Comparison of ENCODE assay signal across 23 mouse cellular contexts in the genomic region with DNA sequence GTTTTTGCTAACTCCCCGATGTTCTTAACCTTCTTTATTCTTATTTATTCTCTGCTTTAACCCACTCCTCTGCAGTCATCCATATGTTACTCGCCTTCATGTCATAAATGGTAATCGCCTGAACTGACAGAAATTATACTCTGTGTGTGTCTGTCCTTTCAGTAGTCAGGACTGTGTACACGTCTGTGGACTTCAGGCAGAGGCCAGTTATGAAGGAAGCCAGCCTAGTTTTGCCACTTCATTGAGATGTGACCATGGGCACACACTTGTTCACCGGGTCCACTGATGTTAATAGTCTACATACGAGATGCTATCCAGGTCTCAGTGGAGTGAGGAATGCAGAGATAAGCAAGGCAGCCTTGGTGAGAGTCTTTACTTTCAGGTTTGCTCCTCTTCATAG.
A peak's percentile ranks its signal among the peaks of the same experiment; 100 is the strongest.
DNase-seq lines count a peak whose midpoint lies in the region; ATAC-seq lines count a peak whose summit lies in the region.
"Had no signal": no experiment of that assay in that cellular context is flagged by ENCODE, and none has a peak within 500 bp of the region (broad histone marks: within the 10 kb centered on the region; RNA-seq: fewer than 3 reads in every experiment).

No protein-coding gene starts in this region.

- peaks cover 21% of the 10 kb centered on the region for H3K4me1 ChIP-seq in forebrain, embryonic 12.5 days
- H3K4me1 ChIP-seq in forebrain, embryonic 10.5 days = peaks cover 24% of the 10 kb centered on the region
- H3K4me1 ChIP-seq in midbrain, embryonic 10.5 days = peaks cover 22% of the 10 kb centered on the region
- peaks cover 5% of the 10 kb centered on the region; the same call in 1 of the 2 replicates for H3K4me1 ChIP-seq in midbrain, embryonic 14.5 days (ENCODE audit: control insufficient read depth, insufficient read depth, low read length)
- H3K4me1 ChIP-seq in forebrain, embryonic 14.5 days (ENCODE audit: control insufficient read depth, insufficient read depth, low read length) = peaks cover 10% of the 10 kb centered on the region; the same call in 1 of the 2 replicates
- H3K4me1 ChIP-seq in limb, embryonic 10.5 days = peaks cover 20% of the 10 kb centered on the region

- peak overlapping the region; percentile 54 for H3K27ac ChIP-seq in forebrain, embryonic 12.5 days
- no peak overlapping the region for H3K27ac ChIP-seq in forebrain, embryonic 10.5 days
- H3K27ac ChIP-seq in midbrain, embryonic 10.5 days (replicated peaks) = peak overlapping the region; percentile 69
- H3K27ac ChIP-seq in midbrain, embryonic 14.5 days (replicated peaks; ENCODE audit: low read depth, low read length) = no peak overlapping the region
- peak overlapping the region; percentile 60; the same call in 1 of the 2 replicates for H3K27ac ChIP-seq in forebrain, embryonic 14.5 days (ENCODE audit: low read depth, low read length)
- H3K27ac ChIP-seq in limb, embryonic 10.5 days = no peak overlapping the region
- H3K27ac ChIP-seq: heart, adult 2 months; hindbrain, embryonic 14.5 days; hindbrain, postnatal 0 days had no signal

- no peak for DNase-seq in forebrain, embryonic 10.5 days (ENCODE audit: extremely low spot score, low spot score)
- no peak for DNase-seq in midbrain, embryonic 10.5 days (ENCODE audit: low spot score)
- no peak for DNase-seq in midbrain, embryonic 14.5 days
- no peak for DNase-seq in forebrain, embryonic 14.5 days (ENCODE audit: low spot score)
- DNase-seq in limb, embryonic 10.5 days (ENCODE audit: low spot score) = no peak
- DNase-seq in kidney, adult 11 months = no peak
- DNase-seq: adrenal gland, postnatal 10 days; adrenal gland, postnatal 36 days; B cell, adult 2 months; cerebellum, adult 18-20 months; cerebellum, adult 9-10 months; cerebellum, postnatal 14 days; gastrocnemius, postnatal 25 days; heart, adult 2 months had no signal

- no peaks in the 10 kb centered on the region for H3K36me3 ChIP-seq in forebrain, embryonic 12.5 days (replicated peaks)
- H3K36me3 ChIP-seq in forebrain, embryonic 10.5 days (replicated peaks) = no peaks in the 10 kb centered on the region
- H3K36me3 ChIP-seq in midbrain, embryonic 10.5 days = no peaks in the 10 kb centered on the region
- no peaks in the 10 kb centered on the region for H3K36me3 ChIP-seq in midbrain, embryonic 14.5 days (ENCODE audit: control insufficient read depth, insufficient read depth, low read length)
- no peaks in the 10 kb centered on the region for H3K36me3 ChIP-seq in forebrain, embryonic 14.5 days (ENCODE audit: control insufficient read depth, insufficient read depth, low read length)
- H3K36me3 ChIP-seq in limb, embryonic 10.5 days = no peaks in the 10 kb centered on the region
- H3K36me3 ChIP-seq: G1E had no signal

- no peaks in the 10 kb centered on the region for H3K9me3 ChIP-seq in forebrain, embryonic 12.5 days
- no peaks in the 10 kb centered on the region for H3K9me3 ChIP-seq in forebrain, embryonic 10.5 days
- peaks cover 6% of the 10 kb centered on the region; the same call in 1 of the 2 replicates for H3K9me3 ChIP-seq in midbrain, embryonic 10.5 days (replicated peaks)
- H3K9me3 ChIP-seq in midbrain, embryonic 14.5 days (ENCODE audit: control insufficient read depth, low read length) = no peaks in the 10 kb centered on the region
- no peaks in the 10 kb centered on the region for H3K9me3 ChIP-seq in forebrain, embryonic 14.5 days (replicated peaks; ENCODE audit: control insufficient read depth, low read length)
- no peaks in the 10 kb centered on the region for H3K9me3 ChIP-seq in limb, embryonic 10.5 days (replicated peaks)

- no peak for ATAC-seq in forebrain, embryonic 12.5 days (ENCODE audit: low FRiP score)
- no peak for ATAC-seq in midbrain, embryonic 14.5 days (ENCODE audit: low FRiP score, low TSS enrichment)
- peak; percentile 35; the same call in 1 of the 2 replicates for ATAC-seq in forebrain, embryonic 14.5 days
- ATAC-seq: hindbrain, postnatal 0 days; inflammation-experienced regulatory T-cells, adult 6 months; intestine, embryonic 16.5 days; Patski had no signal

- no peak overlapping the region for H3K4me3 ChIP-seq in forebrain, embryonic 12.5 days (replicated peaks)
- no peak overlapping the region for H3K4me3 ChIP-seq in forebrain, embryonic 10.5 days
- H3K4me3 ChIP-seq in midbrain, embryonic 10.5 days = no peak overlapping the region
- no peak overlapping the region for H3K4me3 ChIP-seq in midbrain, embryonic 14.5 days (replicated peaks; ENCODE audit: low read depth, low read length)
- H3K4me3 ChIP-seq in forebrain, embryonic 14.5 days (ENCODE audit: low read depth, low read length) = no peak overlapping the region
- no peak overlapping the region for H3K4me3 ChIP-seq in limb, embryonic 10.5 days
- H3K4me3 ChIP-seq: heart, adult 2 months had no signal

- no peak overlapping the region for H3K9ac ChIP-seq in forebrain, embryonic 12.5 days
- no peak overlapping the region for H3K9ac ChIP-seq in midbrain, embryonic 14.5 days (replicated peaks; ENCODE audit: low read length)
- no peak overlapping the region for H3K9ac ChIP-seq in forebrain, embryonic 14.5 days (ENCODE audit: low read length)
- H3K9ac ChIP-seq: hindbrain, embryonic 14.5 days had no signal

- 74% methylated on average over 6 of the region's 6 CpGs for WGBS in forebrain, embryonic 12.5 days
- whole genome bisulfite sequencing in forebrain, embryonic 10.5 days = 86% methylated on average over 6 of the region's 6 CpGs
- 89% methylated on average over 6 of the region's 6 CpGs for WGBS in midbrain, embryonic 10.5 days
- 78% methylated on average over 6 of the region's 6 CpGs for WGBS in midbrain, embryonic 14.5 days
- 76% methylated on average over 6 of the region's 6 CpGs for WGBS in forebrain, embryonic 14.5 days
- 88% methylated on average over 6 of the region's 6 CpGs for WGBS in limb, embryonic 10.5 days

- H3K27me3 ChIP-seq in forebrain, embryonic 12.5 days = no peaks in the 10 kb centered on the region
- H3K27me3 ChIP-seq in forebrain, embryonic 10.5 days (ENCODE audit: poor library complexity, severe bottlenecking) = no peaks in the 10 kb centered on the region
- no peaks in the 10 kb centered on the region for H3K27me3 ChIP-seq in midbrain, embryonic 10.5 days (ENCODE audit: low read depth, poor library complexity, severe bottlenecking)
- no peaks in the 10 kb centered on the region for H3K27me3 ChIP-seq in midbrain, embryonic 14.5 days (ENCODE audit: control insufficient read depth, insufficient read depth, low read length)
- H3K27me3 ChIP-seq in forebrain, embryonic 14.5 days (replicated peaks; ENCODE audit: control insufficient read depth, insufficient read depth, low read length) = no peaks in the 10 kb centered on the region
- no peaks in the 10 kb centered on the region for H3K27me3 ChIP-seq in limb, embryonic 10.5 days (ENCODE audit: low read depth, poor library complexity, severe bottlenecking)
- H3K27me3 ChIP-seq: CH12.LX had no signal

- peak overlapping the region; percentile 15 for H3K4me2 ChIP-seq in forebrain, embryonic 12.5 days
- no peak overlapping the region for H3K4me2 ChIP-seq in midbrain, embryonic 14.5 days (ENCODE audit: low read length)
- no peak overlapping the region for H3K4me2 ChIP-seq in forebrain, embryonic 14.5 days (ENCODE audit: low read length)
- H3K4me2 ChIP-seq: heart, embryonic 11.5 days; hindbrain, embryonic 14.5 days had no signal

Comparison
In these comparisons a context has a peak if more than half of its experiments do, and no peak if none do; other contexts are left out.
1. H3K27ac ChIP-seq: peak in forebrain, embryonic 12.5 days (single experiment), midbrain, embryonic 10.5 days (single experiment) and forebrain, embryonic 14.5 days (single experiment); none in forebrain, embryonic 10.5 days (single experiment), midbrain, embryonic 14.5 days (single experiment) and limb, embryonic 10.5 days (single experiment).